Mouse (Mus musculus) left cerebral cortex, postnatal 36 days (tissue): ENCODE data around the gene Cybc1. TPM values are rescaled to one million over a fixed set of nuclear protein-coding genes. Genes with fewer than 3 reads are reported as not detected.

ENCODE experiments used
- DNase-seq, 2 experiments: peaks; one replicate each; pipeline ENCODE4 v3.0.0; 2021 to 2022; ENCODE audit warnings: low spot score in 2 of 2, mixed read lengths in 1 of 2
- intact Hi-C: fragments of 180-260 bp; cut with DNase I; formaldehyde crosslinking; loops from one replicate; pipeline ENCODE4 v1.15.1; 2025
- total RNA-seq, 2 experiments: library from RNA; stranded (reverse); gene quantifications; 2 replicates each; pipeline ENCODE4 v1.2.3; 2021

The Cybc1 gene
- 10 to 100 TPM; 20.4 to 27.7 TPM for total RNA-seq

- peak; percentile 68 to 73 for DNase-seq
- intact Hi-C loops, result no loop called here
These were observed at the start of gene Cybc1 for GRCm38 (mm10) chr11:121229018-121229439. Cybc1 (minus strand) TSS chr11:121229322.

GRCm38 (mm10) chr11:121278011-121278410, 48.9 kb upstream of the Cybc1 start:
- intact Hi-C loops, result no loop called here
- DNase-seq, result no peak

- intact Hi-C loops, result no loop called here
These were observed 48.4 kb upstream of the Cybc1 start for GRCm38 (mm10) chr11:121277516-121277915.

GRCm38 (mm10) chr11:121261074-121261473, 32.0 kb upstream of the Cybc1 start:
- intact Hi-C loops, result no loop called here
- DNase-seq, result no peak

More at GRCm38 (mm10) chr11:121277516-121277915, 48.4 kb upstream of the Cybc1 start:
- DNase-seq, result no peak

- DNase-seq, result peak; percentile 38 to 44
- intact Hi-C loops, result no loop called here
These were observed 31.2 kb upstream of the Cybc1 start for GRCm38 (mm10) chr11:121260211-121260906.

GRCm38 (mm10) chr11:121259160-121260100, 30.3 kb upstream of the Cybc1 start, which contains the start of gene Foxk2:
Foxk2 (plus strand) TSS chr11:121259990.
- DNase-seq, result peak; percentile 88 to 93
- intact Hi-C loops, result loop anchor here (5.0 kb wide), 1 partner anchor 93 kb away; the partner anchor contains the start of gene Wdr45b

- DNase-seq, result no peak
- intact Hi-C loops, result no loop called here
These were observed 21.1 kb upstream of the Cybc1 start for GRCm38 (mm10) chr11:121250196-121250595.

- DNase-seq, result no peak
- intact Hi-C loops, result no loop called here
These were observed 10.5 kb upstream of the Cybc1 start for GRCm38 (mm10) chr11:121239669-121240068.

- intact Hi-C loops, result no loop called here
These were observed 8.4 kb upstream of the Cybc1 start for GRCm38 (mm10) chr11:121237345-121238128.

GRCm38 (mm10) chr11:121236564-121237344, 7.6 kb upstream of the Cybc1 start, which contains the start of gene Narf:
Narf (plus strand) TSS chr11:121237253.
- intact Hi-C loops, result no loop called here
- DNase-seq, result peak; percentile 99

More at GRCm38 (mm10) chr11:121237345-121238128, 8.4 kb upstream of the Cybc1 start:
- no peak for DNase-seq

- intact Hi-C loops, result no loop called here
- DNase-seq, result no peak
These were observed 6.5 kb upstream of the Cybc1 start for GRCm38 (mm10) chr11:121235475-121236238.

GRCm38 (mm10) chr11:121232706-121233105, 3.6 kb upstream of the Cybc1 start:
- intact Hi-C loops, result no loop called here
- DNase-seq, result no peak

- DNase-seq, result peak in 1 of 2 experiments; percentile 25
- intact Hi-C loops, result no loop called here
These were observed 2.6 kb upstream of the Cybc1 start for GRCm38 (mm10) chr11:121231628-121232291.

GRCm38 (mm10) chr11:121231191-121231590, 2.1 kb upstream of the Cybc1 start:
- DNase-seq, result no peak
- intact Hi-C loops, result no loop called here

- intact Hi-C loops, result no loop called here
- no peak for DNase-seq
These were observed 749 bp downstream of the Cybc1 start for GRCm38 (mm10) chr11:121228129-121229017.

- intact Hi-C loops, result no loop called here
- DNase-seq, result no peak
These were observed 7.7 kb downstream of the Cybc1 start for GRCm38 (mm10) chr11:121221321-121222010.
